Mouse (Mus musculus) T-helper 17 cell (primary cell): Measurements from ENCODE around the gene Slc25a10.

Source experiments
- in situ Hi-C, 2 experiments: fragments of 300-600 bp; cut with MboI, MseI; formaldehyde crosslinking; loops; 1 replicate in 1 of 2; 2 replicates in 1 of 2; pipeline ENCODE4 v1.15.1; 2025; ENCODE audit warnings: high pct_unique_total_duplicates in 2 of 2

Slc25a10 gene

DNA sequence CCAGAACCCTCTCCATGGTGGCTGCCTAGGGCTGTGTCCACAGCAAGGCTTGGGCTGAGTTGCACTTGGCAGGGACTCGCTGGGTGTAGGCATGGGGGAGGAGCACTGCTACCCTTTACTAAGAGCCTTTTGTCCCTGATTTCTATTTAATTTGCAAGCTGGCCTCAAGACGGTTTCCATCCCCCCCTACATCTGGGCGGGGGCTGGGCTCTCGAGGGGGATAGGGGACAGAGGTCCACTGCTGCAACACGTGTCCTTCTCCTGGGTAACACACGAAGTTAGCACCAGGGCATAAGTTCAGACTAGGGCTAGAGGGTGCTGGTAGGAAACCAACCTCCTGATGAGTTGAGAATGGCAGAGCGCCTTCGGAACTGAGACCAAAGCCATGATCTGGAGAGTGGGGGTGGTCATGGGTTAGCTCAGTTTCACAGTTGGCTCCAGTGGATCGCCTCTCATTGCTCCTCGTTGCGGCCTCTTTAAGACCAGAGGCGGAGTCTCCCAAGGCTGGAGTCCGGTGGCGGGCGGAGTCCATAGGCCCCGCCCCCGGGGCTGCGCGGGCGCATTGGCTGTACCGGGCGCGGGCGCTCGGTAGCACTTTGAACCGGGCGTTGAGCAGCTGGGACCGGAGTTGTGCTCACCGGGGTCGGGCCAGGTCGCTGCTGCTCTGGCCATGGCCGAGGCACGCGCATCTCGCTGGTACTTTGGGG lies at the start of gene Slc25a10:
TSS of gene Slc25a10 (plus strand) at position 524 of the 707 bp plus-strand sequence.
- in situ Hi-C loops: no loop called here

DNA sequence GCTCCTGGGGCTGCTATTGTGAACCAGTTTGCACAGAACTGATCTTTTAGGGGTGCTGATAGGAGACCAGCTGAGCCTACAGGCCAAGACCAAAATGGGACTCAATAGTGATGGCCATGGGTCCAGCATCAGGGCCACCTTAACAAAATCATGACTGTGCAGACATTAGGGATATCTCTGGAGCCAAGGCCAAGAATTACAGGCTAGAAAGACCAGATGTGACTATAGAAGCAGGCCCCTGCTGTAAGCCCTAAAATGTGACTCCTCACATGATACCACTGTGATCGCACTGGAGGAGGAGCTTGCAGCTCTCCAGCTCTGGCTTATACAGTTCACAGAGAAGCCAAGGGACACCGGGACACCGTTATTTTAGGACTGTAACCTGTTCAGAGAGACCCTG lies 49.3 kb upstream of the Slc25a10 start, which contains the start of gene Tspan10:
TSS of gene Tspan10 (plus strand) at position 301 of the 400 bp plus-strand sequence.
- in situ Hi-C loops: loop anchor here in 1 of 2 experiments (10.0 kb wide), 1 partner anchor 638 kb away; no protein-coding TSS in a partner anchor

DNA sequence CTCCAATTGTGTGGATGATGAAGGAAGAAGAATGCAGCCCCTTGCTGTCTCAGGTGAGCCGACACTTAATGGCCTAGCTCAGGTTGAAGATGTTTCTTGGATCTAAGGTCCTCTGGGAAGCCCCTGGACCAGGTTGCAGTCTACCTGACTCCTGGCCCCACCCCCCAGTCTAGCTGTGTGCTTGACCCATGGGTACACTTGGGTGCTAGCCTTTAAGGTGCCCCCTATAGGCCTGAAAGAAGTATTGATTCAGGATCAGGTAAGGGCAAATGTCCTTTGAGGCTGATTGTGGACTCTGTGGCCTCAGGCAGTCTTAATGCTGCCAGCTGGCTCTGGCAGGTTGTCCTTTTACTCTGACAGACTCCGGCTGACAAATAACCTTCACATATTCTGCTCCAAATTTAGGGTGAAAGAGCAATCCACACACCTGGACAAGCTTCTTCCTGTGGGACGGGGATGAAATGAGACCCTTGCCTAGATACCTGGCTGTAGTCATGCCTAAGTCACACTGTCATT lies 48.8 kb upstream of the Slc25a10 start:
- in situ Hi-C loops: loop anchor here in 1 of 2 experiments (10.0 kb wide), 1 partner anchor 638 kb away; no protein-coding TSS in a partner anchor

DNA sequence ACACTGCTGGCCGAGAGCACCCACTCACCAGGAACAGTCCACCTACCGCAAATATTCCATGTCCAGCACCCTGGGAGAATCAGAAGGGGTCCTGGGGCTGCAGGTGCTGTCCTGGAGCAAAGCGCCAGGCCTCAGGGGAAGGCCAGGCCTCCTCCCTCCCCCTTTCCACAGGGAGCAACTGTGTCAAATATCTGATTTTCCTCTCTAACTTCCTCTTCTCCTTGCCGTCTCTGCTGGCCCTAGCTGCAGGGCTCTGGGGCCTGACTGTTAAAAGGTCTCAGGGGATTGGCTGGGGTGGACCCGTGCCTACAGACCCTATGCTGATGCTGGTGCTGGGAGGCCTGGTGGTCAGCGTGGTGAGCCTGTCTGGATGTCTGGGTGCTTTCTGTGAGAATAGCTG lies 47.5 kb upstream of the Slc25a10 start:
- in situ Hi-C loops: loop anchor here in 1 of 2 experiments (10.0 kb wide), 1 partner anchor 639 kb away; no protein-coding TSS in a partner anchor

DNA sequence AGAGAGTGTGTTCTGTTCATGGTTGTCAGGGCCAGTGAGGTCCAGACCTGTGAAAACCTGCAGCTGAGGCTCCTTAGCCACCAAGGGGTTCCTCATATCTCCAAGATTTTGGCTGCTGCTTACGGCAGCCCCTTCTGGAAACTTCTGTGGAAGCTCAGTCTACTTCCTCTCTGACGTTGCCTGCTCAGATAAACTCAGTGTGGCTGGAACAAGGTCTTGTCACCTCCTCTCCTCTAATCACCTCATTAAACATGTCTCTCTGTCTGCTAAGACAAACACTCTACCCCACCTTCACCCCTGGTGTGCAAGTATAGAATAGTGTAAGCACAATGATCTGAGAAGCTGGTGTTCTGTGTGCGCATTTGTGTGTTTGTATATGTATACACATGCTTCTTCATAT lies 46.2 kb upstream of the Slc25a10 start:
- in situ Hi-C loops: loop anchor here in 1 of 2 experiments (10.0 kb wide), 1 partner anchor 641 kb away; no protein-coding TSS in a partner anchor

DNA sequence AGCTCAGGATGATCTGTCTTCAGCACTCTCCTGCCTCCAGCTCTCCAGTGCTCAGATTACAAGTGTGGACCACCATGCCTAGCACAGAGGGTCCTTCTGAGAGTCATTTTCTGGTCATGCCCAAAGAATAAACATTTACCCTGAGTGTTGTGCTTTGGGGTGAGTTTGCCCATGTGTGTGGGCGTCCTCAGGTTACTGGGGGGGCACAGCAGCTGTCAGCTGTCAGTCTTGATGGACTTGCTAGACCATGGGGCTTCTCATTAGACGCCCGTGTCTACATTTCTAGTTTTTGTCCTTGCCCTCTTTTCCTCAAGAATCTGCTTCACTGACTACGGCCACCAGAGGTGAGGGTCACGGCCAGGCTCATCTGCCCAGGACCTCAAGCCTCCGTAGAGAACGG lies 44.5 kb upstream of the Slc25a10 start:
- in situ Hi-C loops: loop anchor here in 1 of 2 experiments (10.0 kb wide), 1 partner anchor 642 kb away; no protein-coding TSS in a partner anchor

DNA sequence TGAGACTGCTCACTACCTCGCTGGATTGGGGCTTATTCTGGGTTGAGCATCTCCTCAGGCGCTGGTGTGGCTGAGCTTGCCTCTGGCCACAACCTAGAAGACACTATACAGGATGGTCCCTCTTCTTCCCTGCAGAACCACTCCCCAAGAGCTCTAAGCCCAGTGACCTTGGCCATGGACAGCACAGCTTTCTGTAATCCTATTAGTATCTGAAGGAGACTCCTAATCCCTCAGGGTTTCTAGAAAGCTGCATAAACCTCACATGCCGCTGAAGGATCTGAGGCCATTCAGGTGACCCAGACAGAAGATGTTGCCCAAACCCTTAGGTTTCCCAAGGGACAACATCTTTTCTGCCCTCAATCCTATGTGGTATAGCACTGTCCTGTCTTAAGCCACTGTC lies 39.4 kb upstream of the Slc25a10 start:
- in situ Hi-C loops: no loop called here

DNA sequence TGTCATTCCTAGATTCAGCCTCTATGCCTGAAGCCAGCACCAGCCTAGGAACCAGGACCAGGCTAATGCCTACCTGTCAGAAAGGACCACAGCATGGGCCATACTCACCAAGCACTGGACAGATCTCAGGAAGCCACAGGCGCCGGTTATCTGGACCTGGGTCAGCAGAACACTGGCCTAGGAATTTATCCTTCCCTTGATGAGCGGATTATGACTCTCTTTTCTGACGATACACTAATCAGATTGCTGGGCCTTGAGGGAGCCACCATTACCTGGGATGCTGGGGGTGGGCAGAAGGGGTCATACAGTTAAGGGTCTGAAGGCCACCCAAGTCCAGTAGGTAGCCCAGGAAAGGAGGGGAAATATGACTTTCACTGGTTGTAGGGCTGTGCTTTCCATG lies 38.3 kb upstream of the Slc25a10 start, which contains the start of gene Pde6g:
TSS of gene Pde6g (minus strand) at position 195 of the 400 bp plus-strand sequence.
- in situ Hi-C loops: no loop called here

DNA sequence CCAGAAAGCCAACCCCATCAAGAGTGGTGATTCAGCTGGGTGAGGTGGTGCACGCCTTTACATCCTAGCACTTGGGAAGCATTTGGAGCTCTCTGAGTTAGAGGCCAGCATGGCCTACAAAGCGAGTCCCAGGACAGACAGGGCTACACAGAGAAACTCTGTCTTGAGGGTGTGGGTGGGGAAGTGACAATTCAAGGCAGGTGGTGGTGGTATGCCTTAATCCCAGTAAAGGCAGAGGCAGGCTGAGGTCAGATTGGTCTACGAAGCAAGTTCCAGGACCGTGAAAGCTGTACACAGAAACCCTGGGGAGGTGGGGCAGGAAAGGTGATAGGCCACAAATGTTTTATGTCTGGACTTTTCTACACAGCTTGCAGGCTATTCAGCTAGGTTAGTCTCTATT lies 36.7 kb upstream of the Slc25a10 start:
- in situ Hi-C loops: no loop called here

DNA sequence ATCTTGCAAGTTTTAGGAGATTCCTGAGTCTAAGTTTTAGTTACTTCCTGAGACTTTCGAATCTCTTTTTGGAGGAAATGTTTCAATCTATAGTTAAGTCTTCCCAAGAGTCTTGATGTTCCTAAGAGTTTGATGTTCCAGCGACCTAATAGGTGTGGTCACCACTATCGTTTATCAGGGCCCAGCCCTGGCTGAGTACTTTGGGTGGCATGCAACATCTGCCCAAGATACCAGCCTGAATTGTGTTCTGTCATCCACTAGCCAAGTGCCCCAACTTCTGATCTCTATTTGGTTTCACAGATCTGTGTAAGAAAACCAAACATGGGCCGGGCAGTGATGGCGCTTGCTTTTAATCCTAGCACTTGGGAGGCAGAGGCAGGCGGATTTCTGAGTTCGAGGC lies 36.2 kb upstream of the Slc25a10 start:
- in situ Hi-C loops: no loop called here

DNA sequence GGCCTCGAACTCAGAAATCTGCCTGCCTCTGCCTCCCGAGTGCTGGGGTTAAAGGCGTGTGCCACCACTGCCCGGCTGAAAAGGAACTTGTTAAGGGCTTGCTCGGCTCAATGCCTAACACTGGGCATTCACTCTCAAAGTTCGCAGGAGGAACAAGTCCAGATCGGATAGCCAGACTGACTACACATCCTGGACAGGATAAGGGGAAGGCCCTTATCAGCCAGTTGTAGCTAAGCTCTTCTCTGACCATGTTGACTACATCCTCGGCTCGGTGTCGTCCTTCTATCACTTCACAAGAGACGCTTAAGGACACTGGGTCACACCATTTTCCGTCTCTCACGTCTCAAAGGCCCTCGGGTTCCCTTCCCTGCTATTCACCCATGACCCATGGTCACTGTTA lies 34.3 kb upstream of the Slc25a10 start:
- in situ Hi-C loops: no loop called here

DNA sequence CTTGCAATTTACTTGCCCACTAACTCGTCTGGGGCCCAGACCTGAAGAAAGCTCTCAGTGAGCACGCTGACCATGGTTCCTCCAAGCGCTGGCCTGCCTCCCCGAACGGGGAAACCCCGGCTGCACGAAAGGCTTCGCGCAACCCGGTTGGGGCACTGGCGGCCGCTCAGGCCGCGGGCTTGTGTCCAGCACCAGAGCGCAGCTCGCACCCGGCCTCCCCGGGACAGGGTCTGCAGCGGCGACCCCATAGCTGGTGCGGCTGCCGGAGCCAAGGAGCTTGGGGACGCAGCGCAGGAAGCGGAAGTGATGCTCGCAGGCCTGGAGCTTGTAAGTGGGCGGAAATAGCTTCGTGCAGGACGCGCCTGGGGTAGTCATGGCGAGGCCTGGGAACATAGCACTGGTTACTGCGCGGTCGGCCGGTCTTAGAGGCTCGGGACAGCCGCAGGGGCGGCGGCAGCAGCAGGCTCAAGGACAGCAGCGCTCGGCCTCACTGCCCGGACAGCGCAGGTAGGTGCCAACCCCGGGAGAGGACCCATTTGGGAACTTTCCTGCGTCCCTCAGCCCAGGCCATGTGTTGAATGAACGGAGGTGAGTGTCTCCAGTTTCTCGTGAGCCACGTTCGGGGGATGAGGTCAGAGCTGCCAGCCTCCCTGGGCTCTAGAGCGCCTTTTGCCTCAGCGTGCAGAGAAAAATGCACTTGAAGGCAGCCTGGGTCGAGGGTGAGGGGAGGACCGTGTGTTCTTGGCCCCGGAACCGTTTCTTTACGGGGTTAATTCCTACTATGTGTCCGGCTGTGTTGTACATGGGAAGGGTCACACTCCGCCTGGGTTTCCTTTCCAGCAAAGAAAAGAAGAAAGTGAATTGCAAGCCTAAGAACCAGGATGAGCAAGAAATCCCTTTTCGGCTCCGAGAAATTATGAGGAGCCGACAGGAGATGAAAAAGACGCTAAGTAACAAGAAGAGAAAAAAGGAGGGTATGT lies 33.6 kb upstream of the Slc25a10 start, which contains the start of the genes Oxld1 and Ccdc137:
TSS of gene Oxld1 (minus strand) at position 297 of the 980 bp plus-strand sequence.
TSS of gene Ccdc137 (plus strand) at position 344 of the 980 bp plus-strand sequence.
- in situ Hi-C loops: no loop called here

DNA sequence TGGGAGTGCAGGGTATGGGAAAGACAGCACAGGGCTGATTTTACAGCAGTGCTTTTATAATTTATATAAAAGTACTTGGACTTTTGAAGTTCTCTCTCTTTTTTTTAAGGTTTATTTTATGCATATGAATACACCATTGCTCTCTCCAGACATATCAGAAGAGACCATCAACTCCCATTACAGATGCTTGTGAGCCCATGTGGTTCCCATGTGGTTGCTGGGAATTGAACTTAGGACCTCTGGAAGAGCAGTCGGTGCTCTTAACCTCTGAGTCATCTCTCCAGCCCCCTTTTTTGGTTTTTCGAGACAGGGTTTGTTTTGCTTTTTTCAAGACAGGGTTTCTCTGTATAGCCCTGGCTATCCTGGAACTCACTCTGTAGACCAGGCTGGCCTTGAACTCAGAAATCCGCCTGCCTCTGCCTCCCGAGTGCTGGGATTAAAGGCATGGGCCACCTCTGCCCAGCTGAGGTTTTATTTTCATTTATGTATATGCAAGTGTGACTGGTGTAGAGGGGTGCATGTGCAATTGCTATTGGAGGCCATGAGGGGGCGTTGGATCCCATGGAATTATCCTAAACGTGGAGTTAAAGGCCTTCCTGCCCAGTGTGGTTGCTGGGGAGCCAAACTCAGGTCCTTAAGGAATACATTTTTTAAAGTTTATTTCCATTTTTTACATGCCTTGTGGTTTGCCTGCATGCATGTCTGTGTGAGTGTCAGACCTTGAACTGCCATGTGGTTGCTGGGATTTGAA lies 32.6 kb upstream of the Slc25a10 start:
- in situ Hi-C loops: no loop called here

DNA sequence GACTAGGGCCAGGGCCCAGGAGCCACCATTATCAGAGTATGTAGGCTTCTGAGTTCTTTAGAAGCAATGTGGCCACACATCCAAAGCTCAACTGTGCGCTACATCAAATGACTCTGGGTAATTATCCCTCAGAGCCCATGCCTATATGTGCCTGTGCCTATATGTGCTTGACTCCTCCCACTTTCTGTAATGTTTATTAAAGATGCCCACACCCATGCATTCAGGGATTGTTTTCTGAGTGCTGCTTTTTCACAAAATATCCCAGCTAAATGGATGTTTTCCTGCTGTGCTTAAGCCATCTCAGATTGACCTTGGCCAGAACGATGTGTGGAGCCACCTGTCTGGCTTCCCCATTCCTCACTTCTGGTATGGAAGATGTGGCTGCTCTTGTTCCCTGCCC lies 28.1 kb upstream of the Slc25a10 start:
- in situ Hi-C loops: no loop called here

DNA sequence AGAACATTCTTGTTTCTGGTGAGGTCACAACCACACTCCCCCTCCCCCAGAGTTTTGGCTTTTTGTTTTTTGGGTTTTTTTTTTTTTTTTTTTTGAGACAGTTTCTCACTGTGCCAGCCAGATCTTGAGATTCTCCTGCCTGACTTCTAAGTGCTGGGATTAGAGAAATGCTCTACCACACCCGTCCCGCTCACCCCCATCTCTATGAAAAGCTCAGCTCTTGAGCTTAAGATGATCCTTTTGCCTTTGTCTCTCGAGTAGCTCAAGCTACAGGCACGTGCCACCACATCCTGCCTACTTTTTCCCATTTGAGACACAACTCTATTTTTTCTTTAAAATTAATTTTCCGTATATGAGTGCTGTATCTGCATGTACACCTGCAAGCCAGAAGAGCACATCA lies 27.3 kb upstream of the Slc25a10 start:
- in situ Hi-C loops: no loop called here

DNA sequence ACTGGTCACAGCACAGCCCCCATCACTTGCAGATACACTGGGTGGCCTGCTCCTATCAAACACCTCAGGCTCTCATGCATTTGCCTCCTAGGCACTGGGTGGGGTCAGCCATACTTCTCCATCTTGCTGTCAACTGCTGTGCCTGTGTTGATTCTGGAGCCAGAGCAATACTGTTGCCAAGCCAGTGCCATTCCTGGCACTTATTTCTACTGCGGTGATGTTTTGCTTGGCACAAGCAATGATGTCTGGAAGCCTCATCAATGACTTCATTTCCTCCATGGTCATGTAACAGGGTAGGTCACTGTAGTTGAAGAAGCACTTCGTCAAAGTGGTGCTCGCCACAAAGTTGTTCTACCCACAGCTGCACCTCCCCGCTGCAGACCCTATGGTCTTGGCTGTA lies 26.1 kb upstream of the Slc25a10 start:
- in situ Hi-C loops: no loop called here

DNA sequence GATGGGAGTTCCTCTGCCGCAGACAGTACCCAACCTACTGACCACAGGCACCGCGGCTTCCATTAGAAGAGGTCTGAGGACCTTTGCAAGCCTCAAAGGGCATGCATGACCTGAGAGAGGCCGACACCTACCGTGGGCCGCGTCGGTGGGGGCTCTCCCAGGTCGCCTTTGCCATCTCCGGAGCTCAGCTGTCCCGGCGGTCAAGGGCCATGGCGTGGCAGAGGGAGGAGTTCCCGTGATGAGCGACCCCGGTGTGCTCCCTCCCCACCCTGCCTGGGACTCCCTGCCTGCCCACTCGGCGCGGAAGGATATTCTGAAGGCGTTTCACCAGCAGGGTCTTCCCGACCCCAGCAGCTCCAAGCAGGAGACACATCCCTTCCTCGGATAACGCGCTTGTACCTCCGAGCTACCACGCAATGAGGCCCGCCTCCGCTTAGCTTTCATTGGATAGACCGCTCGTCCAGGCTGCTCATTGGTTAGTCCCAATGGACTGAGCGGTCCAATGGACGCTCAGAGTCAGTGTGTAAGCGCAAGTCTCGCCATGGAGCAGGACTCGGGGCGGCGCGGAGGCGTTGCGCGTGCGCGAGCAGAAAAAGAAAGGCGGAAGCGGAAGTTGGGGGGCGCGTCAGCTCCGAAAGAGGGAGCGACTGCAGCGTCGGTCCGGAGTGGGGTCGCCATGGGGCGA lies 24.4 kb upstream of the Slc25a10 start, which contains the start of gene Arl16:
TSS of gene Arl16 (minus strand) at position 557 of the 685 bp plus-strand sequence.
- in situ Hi-C loops: no loop called here

DNA sequence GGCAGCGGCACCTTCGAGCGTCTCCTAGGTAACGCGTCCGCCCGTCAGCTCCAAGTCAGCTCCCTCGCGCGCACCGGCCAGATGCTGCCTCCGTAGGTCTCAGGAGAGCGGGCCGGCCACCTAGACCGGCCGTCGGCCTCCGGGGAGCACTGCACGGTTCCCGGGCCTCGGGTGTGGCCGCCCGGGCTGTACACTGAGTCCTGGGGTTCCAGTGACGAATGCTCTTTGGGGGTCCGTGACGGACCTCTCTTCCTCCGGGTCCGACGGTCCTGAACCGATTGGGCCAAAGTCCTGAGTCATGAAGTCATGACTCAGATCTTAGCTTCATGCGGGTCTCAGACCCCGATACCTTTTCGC lies 23.9 kb upstream of the Slc25a10 start:
- in situ Hi-C loops: no loop called here

DNA sequence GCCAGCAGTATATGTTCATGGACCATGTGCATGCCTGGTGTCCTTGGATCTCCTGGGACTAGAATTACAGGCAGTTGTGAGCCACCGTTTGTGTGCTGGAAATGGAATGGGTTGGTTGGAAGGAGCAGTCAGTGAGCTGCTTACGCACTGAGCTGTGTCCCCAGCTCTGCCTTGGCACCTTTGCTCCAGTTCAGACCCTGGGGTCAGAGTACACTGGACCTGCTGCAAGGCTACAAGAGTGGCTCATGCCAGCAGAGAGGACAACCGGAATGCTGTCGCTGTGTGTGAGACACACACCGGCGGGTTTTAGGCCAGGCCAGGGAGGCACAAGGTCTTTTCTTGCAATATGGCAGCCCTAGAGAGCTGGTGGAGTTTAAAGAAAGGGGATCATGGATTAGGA lies 19.6 kb upstream of the Slc25a10 start:
- in situ Hi-C loops: no loop called here

DNA sequence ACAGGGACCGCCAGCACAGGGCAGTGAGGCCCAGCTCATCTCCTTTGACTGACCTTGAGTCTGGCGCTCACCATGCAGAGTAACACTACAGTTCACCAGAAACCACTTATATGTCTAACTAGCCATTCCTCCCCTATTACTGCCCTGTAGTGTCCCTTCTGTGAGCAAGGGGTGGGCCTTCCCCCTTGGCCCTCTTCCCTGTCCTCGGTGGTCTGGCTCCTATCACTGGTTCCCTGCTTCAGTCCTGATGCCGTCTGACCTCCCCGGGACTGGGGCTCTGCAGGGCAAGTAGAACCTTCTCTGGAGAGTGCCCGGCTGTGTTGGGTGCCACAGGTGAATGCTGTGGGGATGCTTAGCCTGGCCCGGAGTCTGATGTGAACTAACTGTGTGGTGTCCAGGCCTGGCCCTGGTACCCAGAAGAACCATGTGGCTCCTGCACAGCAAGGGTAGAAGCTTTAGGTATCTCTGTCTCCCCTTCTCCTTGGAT lies 8.1 kb upstream of the Slc25a10 start:
- in situ Hi-C loops: no loop called here
